Mouse (Mus musculus): ENCODE results near the gene Abcc8. TPM values are rescaled to one million over a fixed set of nuclear protein-coding genes. Genes with fewer than 3 reads are reported as not detected.

Gene Abcc8
- total RNA-seq, 2 experiments from 2014 or later, result 0.78 to 1.7 TPM

DNA sequence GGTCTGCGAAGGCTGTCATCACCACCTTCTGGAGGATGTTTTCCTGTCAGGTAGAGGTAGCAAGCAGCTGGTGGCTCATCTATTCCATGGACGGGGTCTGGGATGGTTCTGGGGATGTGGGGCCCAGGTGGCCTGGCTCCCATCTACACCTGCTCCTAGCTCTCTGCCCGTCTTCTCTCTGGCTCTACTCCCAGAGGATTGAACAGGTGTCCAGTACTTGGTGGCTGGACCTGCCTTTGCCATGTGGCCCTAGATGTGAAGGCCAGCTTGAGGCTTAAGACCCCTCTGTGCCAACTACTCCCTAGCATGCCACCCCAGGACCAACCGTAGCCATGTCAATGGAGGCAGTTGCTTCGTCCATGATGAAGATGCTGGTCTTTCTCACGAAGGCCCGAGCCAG, 74.3 kb downstream of the Abcc8 start:
- DNase-seq, result no peak

GRCm38 (mm10) chr7:46104256-46104915, 75.4 kb downstream of the Abcc8 start:
- peak; percentile 33 for DNase-seq

GRCm38 (mm10) chr7:46103771-46104170, 76.1 kb downstream of the Abcc8 start:
- DNase-seq, result no peak

DNA sequence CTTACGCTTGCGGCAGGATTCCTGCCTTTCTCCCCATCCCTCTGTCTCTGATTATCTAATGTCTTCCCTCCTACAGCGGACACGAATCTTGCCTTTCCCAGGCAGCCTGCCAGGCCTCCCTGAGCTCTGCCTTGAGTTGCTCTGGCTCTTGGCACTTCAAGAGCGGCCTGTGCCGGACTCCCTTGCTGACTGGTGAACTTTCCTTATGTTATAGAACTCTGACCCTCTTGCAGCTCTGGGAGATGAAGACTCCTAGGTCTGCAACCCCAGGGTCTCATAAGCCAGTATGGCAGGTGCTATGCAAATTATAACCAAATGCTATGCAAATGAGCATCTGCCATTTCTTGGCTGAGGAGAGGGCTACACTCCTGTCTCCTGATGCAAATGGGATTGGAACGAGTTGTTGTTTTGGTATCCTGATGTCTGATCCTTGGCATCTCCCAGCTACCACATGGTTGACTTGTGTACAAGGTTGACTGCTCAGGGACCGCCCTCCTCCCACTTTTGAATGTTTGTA, 76.7 kb downstream of the Abcc8 start:
- DNase-seq, result peak; percentile 18

GRCm38 (mm10) chr7:46100563-46100962, 79.3 kb downstream of the Abcc8 start, which contains the start of gene Kcnj11:
Gene Kcnj11 (minus strand): TSS chr7:46100764.
- DNase-seq, result peak; percentile 84

GRCm38 (mm10) chr7:46099682-46100081, 80.2 kb downstream of the Abcc8 start:
- no peak for DNase-seq

DNA sequence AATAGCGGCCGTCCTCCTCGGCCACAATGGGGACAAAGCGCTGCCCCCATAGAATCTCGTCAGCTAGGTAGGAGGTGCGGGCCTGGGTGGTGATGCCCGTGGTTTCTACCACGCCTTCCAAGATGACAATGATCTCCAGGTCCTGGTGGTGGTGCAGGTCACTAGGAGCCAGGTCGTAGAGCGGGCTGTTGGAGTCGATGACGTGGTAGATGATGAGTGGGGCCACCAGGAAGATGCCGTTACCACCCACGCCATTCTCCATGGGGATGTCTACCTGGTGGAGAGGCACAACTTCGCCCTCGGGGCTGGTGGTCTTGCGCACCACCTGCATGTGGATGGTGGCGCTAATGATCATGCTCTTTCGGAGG, 80.9 kb downstream of the Abcc8 start:
- DNase-seq, result no peak

- DNase-seq, result no peak
Observed at GRCm38 (mm10) chr7:46098221-46098918, 81.5 kb downstream of the Abcc8 start.

DNA sequence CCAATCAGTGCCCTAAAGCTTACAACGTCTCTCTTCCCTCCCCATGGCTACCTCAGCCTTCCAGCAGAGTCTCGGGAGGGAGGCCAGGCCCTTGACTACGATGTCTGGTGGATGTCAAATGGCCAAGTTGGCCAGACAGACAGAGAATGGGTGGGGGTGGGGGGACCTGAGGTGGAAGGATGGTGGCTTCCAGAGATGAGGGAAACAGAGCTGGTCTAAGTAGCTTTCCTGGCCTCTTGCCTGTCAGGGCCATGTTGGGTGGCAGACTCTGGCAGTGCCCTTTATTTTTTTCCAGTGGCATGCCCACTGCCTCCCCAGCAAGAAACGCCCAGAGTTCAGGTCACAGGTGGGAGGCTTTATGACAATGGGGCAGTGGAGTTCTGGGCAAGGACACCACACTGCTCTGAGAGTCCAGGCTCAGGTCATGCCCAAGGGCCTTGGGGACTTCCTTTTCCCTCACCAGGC, 82.5 kb downstream of the Abcc8 start:
- no peak for DNase-seq

DNA sequence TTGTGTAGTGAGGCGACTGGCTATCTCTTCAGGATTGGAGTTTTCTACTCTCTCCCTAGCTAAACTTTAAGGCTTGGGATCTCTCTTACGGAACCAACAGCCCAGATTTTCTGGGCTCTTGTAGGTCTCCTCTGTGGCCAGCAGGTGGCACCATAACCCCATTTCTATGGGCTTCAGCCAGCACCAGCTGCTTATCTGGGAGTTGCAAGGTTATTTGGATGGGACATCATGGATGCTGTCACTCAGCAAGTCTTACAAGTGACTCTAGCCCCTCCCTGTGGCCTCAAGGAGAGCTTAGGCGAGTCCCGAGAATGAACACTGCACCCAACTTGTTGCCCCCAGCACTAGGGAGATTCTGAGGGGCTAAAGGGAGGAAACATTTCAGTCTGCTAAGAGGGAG, 83.7 kb downstream of the Abcc8 start:
- DNase-seq, result peak; percentile 82

GRCm38 (mm10) chr7:46092803-46093202, 87.0 kb downstream of the Abcc8 start:
- no peak for DNase-seq

DNA sequence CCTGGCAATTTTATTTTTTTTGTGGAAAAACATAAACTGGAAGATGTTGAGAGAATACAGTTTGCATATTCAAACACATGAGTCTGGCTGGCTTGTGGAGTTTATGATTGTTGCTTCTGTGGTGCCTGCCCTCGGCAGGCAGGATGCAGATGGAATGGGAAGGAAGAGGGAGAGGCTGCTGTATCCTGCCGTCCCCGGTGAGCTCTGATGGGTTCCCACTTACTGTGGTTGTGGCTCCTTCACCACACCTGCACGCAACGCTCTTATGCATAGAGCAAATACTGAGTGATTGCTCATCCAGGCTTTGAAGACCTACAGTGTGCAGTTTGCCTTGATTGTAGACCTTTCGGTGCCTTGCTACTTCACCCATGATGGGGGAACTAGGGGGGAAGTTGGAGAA, 91.6 kb downstream of the Abcc8 start:
- no peak for DNase-seq

DNA sequence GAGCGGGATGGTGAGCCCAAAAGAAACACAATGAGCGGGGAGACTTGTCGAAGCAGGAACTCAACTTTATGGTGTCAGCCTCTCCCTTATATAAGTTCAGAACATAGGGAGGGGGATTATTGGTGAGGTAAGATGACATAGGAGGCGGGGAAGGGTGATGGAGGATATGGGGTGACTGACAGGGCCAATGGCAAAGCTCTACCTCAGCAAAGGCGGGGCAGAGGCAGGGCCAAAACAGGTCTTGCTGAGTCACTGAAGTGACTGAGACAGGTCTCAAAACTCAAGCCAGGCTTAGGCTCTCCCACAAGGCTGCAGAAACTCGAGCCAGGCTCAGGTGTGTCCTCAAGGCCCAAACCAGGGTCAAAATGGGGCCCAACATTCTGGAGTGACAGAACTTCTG, 93.5 kb downstream of the Abcc8 start:
- no peak for DNase-seq

DNA sequence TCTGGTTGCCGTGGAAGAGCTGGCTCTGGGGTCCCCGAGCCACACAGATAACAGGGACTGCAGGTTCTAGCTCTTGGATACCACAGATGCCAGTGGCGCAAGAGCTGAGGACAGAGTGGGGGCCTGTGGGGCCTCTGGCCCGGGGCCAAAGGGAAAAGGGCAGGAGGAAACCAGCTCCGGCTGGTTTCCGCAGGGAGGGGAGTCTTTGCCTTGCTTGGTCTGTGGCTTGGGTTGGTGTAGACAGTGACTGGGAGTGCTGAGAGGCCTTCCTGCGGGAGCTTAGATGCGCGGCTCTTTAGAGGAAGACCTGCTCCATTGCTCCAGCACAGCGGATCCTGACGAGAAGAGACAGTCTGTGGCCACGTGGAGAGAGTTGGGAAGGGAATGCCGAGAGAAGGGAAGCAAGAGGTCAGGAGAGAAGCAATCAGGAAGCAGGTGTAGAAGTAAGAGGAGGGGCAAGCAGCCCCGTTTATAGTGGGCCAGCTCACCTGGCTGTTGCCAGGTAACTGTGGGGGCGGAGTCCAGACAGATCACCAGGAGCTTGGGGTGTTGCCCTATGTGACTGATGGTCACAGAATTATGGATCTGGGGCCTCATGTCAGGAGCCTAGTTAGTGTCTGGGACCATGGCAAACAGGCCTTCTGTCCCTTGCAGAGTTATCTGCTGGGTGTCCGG, 94.9 kb downstream of the Abcc8 start:
- peak; percentile 31 for DNase-seq

GRCm38 (mm10) chr7:46084024-46084423, 95.8 kb downstream of the Abcc8 start:
- no peak for DNase-seq

DNA sequence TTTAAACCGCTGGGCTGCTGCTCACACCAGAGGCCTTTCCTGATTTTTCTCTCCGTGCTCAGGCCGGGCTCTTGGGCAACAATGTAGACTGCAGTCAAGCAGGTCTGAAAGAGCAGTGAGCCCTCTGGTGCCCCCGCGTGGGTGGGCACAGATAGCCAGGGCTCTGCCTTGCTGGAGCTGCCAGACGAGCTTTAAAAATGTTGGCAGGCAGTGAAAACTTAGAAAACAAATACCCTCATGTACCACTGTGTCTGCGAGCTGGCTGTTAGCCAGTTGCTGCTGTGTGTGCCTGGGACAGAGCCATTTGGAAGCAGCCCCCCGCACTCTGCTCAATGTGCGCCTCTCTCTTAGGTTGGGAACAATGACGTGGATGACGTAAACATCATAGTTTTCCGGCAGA, 102.2 kb downstream of the Abcc8 start:
- no peak for DNase-seq

DNA sequence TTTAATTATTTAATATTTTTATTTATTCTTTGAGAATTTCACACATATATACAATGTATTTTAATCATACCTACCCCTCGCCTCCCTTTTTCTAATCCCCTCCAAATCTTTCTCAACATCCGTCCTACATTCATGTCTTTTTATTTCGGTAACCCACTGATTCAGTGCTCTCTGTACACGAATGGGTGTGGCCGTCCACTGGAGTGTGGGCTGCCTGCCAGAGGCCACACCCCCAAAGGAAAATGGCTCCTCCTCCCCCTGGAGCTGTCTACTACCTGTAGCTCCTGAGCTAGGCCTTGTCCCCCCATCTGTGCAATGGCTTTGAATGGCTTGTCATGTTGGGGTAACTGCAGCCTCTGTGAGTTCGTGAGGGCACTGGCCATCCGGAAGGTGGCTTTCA, 103.0 kb downstream of the Abcc8 start:
- DNase-seq, result no peak

- DNase-seq, result no peak
Observed at GRCm38 (mm10) chr7:46068831-46069230, 111.0 kb downstream of the Abcc8 start.

GRCm38 (mm10) chr7:46063296-46063695, 116.5 kb downstream of the Abcc8 start:
- no peak for DNase-seq

DNA sequence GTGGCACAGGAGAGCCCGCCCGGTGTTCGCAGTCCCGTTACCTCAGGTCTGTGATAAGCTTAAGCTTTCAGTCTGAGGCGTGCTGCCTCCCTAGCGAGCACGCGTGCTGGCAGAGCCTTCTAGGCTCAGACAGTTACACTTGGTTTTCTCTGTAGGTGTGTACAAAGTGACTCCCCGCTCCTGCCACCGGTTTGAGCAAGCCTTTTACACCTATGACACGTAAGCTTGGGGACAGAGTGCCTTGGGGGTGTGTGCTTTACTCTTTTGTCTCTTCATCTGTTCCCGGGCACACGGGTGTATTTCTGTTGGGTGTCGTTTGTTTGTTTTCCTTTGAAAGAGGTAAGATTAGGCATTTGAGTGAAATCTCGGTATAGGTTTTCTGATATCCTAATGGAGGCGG, 118.2 kb downstream of the Abcc8 start:
- no peak for DNase-seq

- peak; percentile 25 for DNase-seq
Observed at GRCm38 (mm10) chr7:46060688-46061087, 119.1 kb downstream of the Abcc8 start.

DNA sequence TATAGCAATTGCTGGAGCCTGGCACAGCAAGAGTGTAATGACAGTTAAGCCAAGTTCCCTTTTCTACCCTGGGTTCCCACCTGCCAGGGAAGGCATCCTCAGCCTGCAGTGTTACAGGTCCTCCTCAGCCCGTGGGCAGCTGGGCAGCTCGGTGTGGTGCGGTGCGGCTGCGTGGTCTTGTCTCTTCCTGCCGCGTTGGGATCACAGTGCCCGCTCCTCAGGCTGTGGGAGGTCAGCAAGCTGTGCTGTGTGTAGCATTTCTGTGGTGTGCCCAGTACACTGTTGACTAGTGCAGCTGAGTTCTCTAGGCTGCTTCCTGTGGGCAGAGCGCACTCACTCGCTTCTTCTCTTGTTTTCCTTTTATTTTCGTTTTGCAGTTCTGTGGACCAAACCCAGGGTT, 121.0 kb downstream of the Abcc8 start:
- no peak for DNase-seq
